Comparison of ENCODE assay signal across 15 mouse cellular contexts in the genomic region with DNA sequence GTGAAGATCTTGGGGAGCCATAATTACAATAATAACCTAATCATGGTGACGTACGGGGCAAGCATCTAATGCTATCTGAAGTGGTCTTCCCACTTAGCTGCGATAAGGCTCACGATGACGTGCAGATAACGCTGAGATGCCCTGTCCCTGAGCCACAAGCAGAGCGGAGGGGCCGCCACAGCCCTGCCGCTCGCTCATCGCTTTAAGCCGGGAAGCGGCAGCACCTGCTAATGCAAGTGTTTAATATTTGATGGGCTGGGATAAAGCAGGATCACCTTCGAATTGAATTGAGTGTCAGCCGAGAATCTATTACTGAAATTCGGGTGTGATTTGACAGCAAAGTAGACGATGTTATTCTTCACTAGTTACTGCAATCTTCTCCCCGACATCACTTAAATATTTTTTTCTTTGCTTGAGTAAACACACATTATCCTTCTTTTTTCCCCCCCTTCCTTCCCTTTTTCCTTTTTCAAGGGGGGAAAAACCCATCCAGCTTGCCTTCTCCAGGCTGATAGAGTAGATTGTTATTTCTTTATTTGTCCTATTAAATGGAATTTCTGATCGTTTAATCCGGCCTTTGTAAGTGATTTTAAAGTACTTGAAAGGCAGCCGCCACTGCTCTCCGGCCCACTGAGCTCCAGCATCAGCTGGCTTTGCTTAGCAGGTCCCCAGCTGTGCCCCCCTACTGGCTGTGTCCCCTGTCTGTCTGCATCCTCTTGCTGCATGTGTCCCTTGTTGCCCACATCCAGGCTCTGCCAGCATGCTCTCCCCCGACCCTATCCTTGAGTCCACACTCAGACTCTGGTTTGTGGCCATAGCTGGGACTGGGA. TPM values are rescaled to one million over a fixed set of nuclear protein-coding genes. Genes with fewer than 3 reads are reported as not detected.
DNase-seq lines count a peak whose midpoint lies in the region; ATAC-seq and TF ChIP-seq lines count a peak whose summit lies in the region.
"Had no signal": no experiment of that assay in that cellular context is flagged by ENCODE, and none has a peak within 500 bp of the region (broad histone marks: within the 10 kb centered on the region; RNA-seq: fewer than 3 reads in every experiment).

No protein-coding gene starts in this region.

- DNase-seq in cerebellum, postnatal 25 days, result peak; percentile 31 to 32
- no peak for DNase-seq in cerebellum, postnatal 36 days
- peak; percentile 43 for DNase-seq in forebrain, embryonic 14.5 days (ENCODE audit: low spot score)
- no peak for DNase-seq in hindbrain, postnatal 0 days (ENCODE audit: low spot score)
- no peak for DNase-seq in midbrain, postnatal 0 days (ENCODE audit: low spot score)
- DNase-seq in gastrocnemius, postnatal 10 days, result no peak
- DNase-seq in adipocyte (ENCODE audit: low spot score), result no peak
- no peak for DNase-seq in natural killer cell, adult 2 months (ENCODE audit: low spot score in 2 of 2)
- DNase-seq: adrenal gland, postnatal 10 days; gastrocnemius, adult 2 months; kidney, adult 11 months; lung, postnatal 4 days; thymus, adult 18-20 months had no signal

- H3K9me3 ChIP-seq in forebrain, embryonic 14.5 days (replicated peaks; ENCODE audit: control insufficient read depth, low read length), result no peaks in the 10 kb centered on the region
- no peaks in the 10 kb centered on the region for H3K9me3 ChIP-seq in hindbrain, postnatal 0 days (ENCODE audit: low read length)
- no peaks in the 10 kb centered on the region for H3K9me3 ChIP-seq in midbrain, postnatal 0 days (ENCODE audit: low read length)
- H3K9me3 ChIP-seq: liver, embryonic 15.5 days had no signal

- no peaks in the 10 kb centered on the region for H3K27me3 ChIP-seq in forebrain, embryonic 14.5 days (replicated peaks; ENCODE audit: control insufficient read depth, insufficient read depth, low read length)
- H3K27me3 ChIP-seq in hindbrain, postnatal 0 days (ENCODE audit: insufficient read depth, low read length), result no peaks in the 10 kb centered on the region
- no peaks in the 10 kb centered on the region for H3K27me3 ChIP-seq in midbrain, postnatal 0 days (ENCODE audit: insufficient read depth, low read length)
- H3K27me3 ChIP-seq: liver, embryonic 15.5 days had no signal

- ATAC-seq in forebrain, embryonic 14.5 days, result no peak
- ATAC-seq in hindbrain, postnatal 0 days, result no peak
- no peak for ATAC-seq in midbrain, postnatal 0 days (ENCODE audit: low FRiP score)

- peaks cover 52% of the 10 kb centered on the region for H3K4me1 ChIP-seq in forebrain, embryonic 14.5 days (ENCODE audit: control insufficient read depth, insufficient read depth, low read length)
- H3K4me1 ChIP-seq in hindbrain, postnatal 0 days (ENCODE audit: insufficient read depth, low read length), result peaks cover 32% of the 10 kb centered on the region
- peaks cover 27% of the 10 kb centered on the region for H3K4me1 ChIP-seq in midbrain, postnatal 0 days (ENCODE audit: insufficient read depth, low read length)

- H3K4me3 ChIP-seq in forebrain, embryonic 14.5 days (ENCODE audit: low read depth, low read length), result no peak overlapping the region
- no peak overlapping the region for H3K4me3 ChIP-seq in hindbrain, postnatal 0 days (ENCODE audit: low read length)
- no peak overlapping the region for H3K4me3 ChIP-seq in midbrain, postnatal 0 days (ENCODE audit: low read depth, low read length)
- H3K4me3 ChIP-seq: gastrocnemius, adult 2 months; liver, embryonic 15.5 days; myocyte had no signal

- 13% methylated on average over 23 of the region's 23 CpGs for WGBS in forebrain, embryonic 14.5 days
- WGBS in hindbrain, postnatal 0 days, result 34% methylated on average over 23 of the region's 23 CpGs
- whole genome bisulfite sequencing in midbrain, postnatal 0 days, result 15% methylated on average over 23 of the region's 23 CpGs

- H3K9ac ChIP-seq in forebrain, embryonic 14.5 days (ENCODE audit: low read length), result peak overlapping the region; percentile 48
- peak overlapping the region; percentile 35; the same call in 1 of the 2 replicates for H3K9ac ChIP-seq in hindbrain, postnatal 0 days (replicated peaks; ENCODE audit: low read length)
- H3K9ac ChIP-seq in midbrain, postnatal 0 days (replicated peaks; ENCODE audit: low read length, poor library complexity, severe bottlenecking), result peak overlapping the region; percentile 30; the same call in 1 of the 2 replicates
- H3K9ac ChIP-seq: liver, embryonic 15.5 days had no signal

- no peak for TF ChIP-seq CTCF in hindbrain, postnatal 0 days (IDR thresholded peaks at IDR 0.05; ENCODE audit: low read depth)
- TF ChIP-seq CTCF in midbrain, postnatal 0 days (IDR thresholded peaks at IDR 0.05), result no peak

- H3K27ac ChIP-seq in forebrain, embryonic 14.5 days (ENCODE audit: low read depth, low read length), result peak overlapping the region; percentile 88
- peak overlapping the region; percentile 32; the same call in 1 of the 2 replicates for H3K27ac ChIP-seq in hindbrain, postnatal 0 days
- H3K27ac ChIP-seq in midbrain, postnatal 0 days (ENCODE audit: low read depth, low read length), result peak overlapping the region; percentile 55
- H3K27ac ChIP-seq: gastrocnemius, adult 2 months; liver, embryonic 15.5 days had no signal

- no peaks in the 10 kb centered on the region for H3K36me3 ChIP-seq in forebrain, embryonic 14.5 days (ENCODE audit: control insufficient read depth, insufficient read depth, low read length)
- H3K36me3 ChIP-seq in hindbrain, postnatal 0 days (ENCODE audit: insufficient read depth, low read length), result no peaks in the 10 kb centered on the region
- peaks cover 4% of the 10 kb centered on the region for H3K36me3 ChIP-seq in midbrain, postnatal 0 days (ENCODE audit: insufficient read depth, low read length)
- H3K36me3 ChIP-seq: liver, embryonic 15.5 days had no signal

- H3K4me2 ChIP-seq in forebrain, embryonic 14.5 days (ENCODE audit: low read length), result peak overlapping the region; percentile 13; the same call in 1 of the 2 replicates
- H3K4me2 ChIP-seq in hindbrain, postnatal 0 days (ENCODE audit: low read depth, low read length), result 0 out of 2 replicates have a peak overlapping the region, but pooled peaks have one; percentile 25
- 0 out of 2 replicates have a peak overlapping the region, but pooled peaks have one; percentile 9 for H3K4me2 ChIP-seq in midbrain, postnatal 0 days (ENCODE audit: low read depth, low read length, poor library complexity, severe bottlenecking)
- H3K4me2 ChIP-seq: liver, embryonic 15.5 days had no signal

RNA-seq across cellular contexts. Expression of a gene that starts 34.9 kb away (rescaled TPM):
- 94.9 and 97.6 TPM in 2 replicates for polyA plus RNA-seq in forebrain, embryonic 14.5 days (2014; fragmentation: Nextera tagmentation; extraction: Ambion mirVana)
- total RNA-seq in hindbrain, postnatal 0 days (2014; rRNA removed), result 67.5 and 75.5 TPM in 2 replicates
- polyA plus RNA-seq in hindbrain, postnatal 0 days (2015; fragmentation: Nextera tagmentation; extraction: Ambion mirVana), result 76.5 and 81.4 TPM in 2 replicates
- total RNA-seq in midbrain, postnatal 0 days (2014; rRNA removed), result 62.6 and 69.5 TPM in 2 replicates
- 89.7 and 95.1 TPM in 2 replicates for polyA plus RNA-seq in midbrain, postnatal 0 days (2015; fragmentation: Nextera tagmentation; extraction: Ambion mirVana)
- 10 to 100 TPM; 18.8 to 22.7 TPM for total RNA-seq in gastrocnemius, postnatal 10 days (2021)

Comparison
In these comparisons a context has a peak if more than half of its experiments do, and no peak if none do; other contexts are left out.
1. DNase-seq: peak in cerebellum, postnatal 25 days (2 of 2) and forebrain, embryonic 14.5 days (single experiment); none in cerebellum, postnatal 36 days (0 of 2), hindbrain, postnatal 0 days (single experiment), midbrain, postnatal 0 days (single experiment), gastrocnemius, postnatal 10 days (single experiment), adipocyte (single experiment) and natural killer cell, adult 2 months (0 of 2).
2. H3K27ac ChIP-seq: peak in every context shown above with its lines; median percentile 88 in forebrain, embryonic 14.5 days; 55 in midbrain, postnatal 0 days; 32 in hindbrain, postnatal 0 days.
3. Peak in every context shown above with its lines, with median percentiles within 50 percentile points of each other: H3K4me2 ChIP-seq and H3K9ac ChIP-seq.